Mouse (Mus musculus) central nervous system, embryonic 14 days (tissue): ENCODE measurements around the gene Art2b. TPM values are rescaled to one million over a fixed set of nuclear protein-coding genes. Genes with fewer than 3 reads are reported as not detected.

Experiments used
- polyA plus RNA-seq: library from polyadenylated mRNA; depleted of rRNA; stranded (reverse); fragments of >200 nt; gene quantifications from 2 replicates; pipeline ENCODE4 v1.2.3, GENCODE M21; 2012; rRNA removed

Art2b gene
- not detected in 2 replicates for polyA plus RNA-seq

DNA sequence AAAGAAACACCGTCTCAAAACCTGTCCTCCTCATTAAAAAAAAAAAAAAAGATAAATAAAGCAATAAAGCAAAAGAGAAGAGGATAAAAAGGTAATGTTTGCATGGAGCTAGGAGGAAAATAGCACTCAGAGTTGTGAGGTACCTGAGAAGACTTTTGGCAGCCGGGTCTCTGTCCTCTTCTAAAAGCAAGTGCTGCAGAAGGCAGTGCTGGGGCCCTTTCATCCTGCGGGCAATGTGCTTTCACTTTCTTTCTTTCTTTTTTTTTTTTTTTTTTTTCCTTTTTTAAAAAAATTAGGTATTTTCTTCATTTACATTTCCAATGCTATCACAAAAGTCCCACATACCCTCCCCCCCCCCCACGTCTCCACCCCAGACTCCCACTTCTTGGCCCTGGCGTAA is at the start of gene Art2b:
Gene Art2b (minus strand): TSS at position 193 of the 400 bp plus-strand sequence.

Other genes with a start within 250 kb of the Art2b start
- 15.3 and 34.1 TPM in 2 replicates for gene Arap1, start 237.5 kb downstream of the Art2b start, polyA plus RNA-seq
- 0.27 and 1.3 TPM in 2 replicates for gene Gm45837, start 174.7 kb downstream of the Art2b start, polyA plus RNA-seq
- 21.6 and 21.9 TPM in 2 replicates for gene Pde2a, start 163.9 kb downstream of the Art2b start, polyA plus RNA-seq
- 17.7 and 20.9 TPM in 2 replicates for gene Clpb, start 78.0 kb upstream of the Art2b start, polyA plus RNA-seq
- 0.79 and 3.1 TPM in 2 replicates for gene Phox2a, start 232.7 kb upstream of the Art2b start, polyA plus RNA-seq